Mouse (Mus musculus) kidney, postnatal 0 days (tissue): ENCODE results near the gene Cpne4. TPM values are rescaled to one million over a fixed set of nuclear protein-coding genes. Genes with fewer than 3 reads are reported as not detected.

Source experiments
- ATAC-seq: fragments of 200-750 bp; cut with Nextera tagmentation; replicated peaks from 2 replicates; pipeline ENCODE4 v1.8.0; 2017; ENCODE audit warnings: low read depth, moderate number of reproducible peaks, moderate TSS enrichment, moderate library complexity; ENCODE audit not compliant: low FRiP score
- DNase-seq: peaks from one replicate; pipeline ENCODE4 v3.0.0-alpha.2; 2016; ENCODE audit warnings: low spot score
- H3K27ac ChIP-seq: fragments of 300-500 bp; sonication (generic); 2 replicates; pipeline ENCODE4 v1.5.1; 2014; ENCODE audit warnings: mild to moderate bottlenecking
- H3K27me3 ChIP-seq: fragments of 300-500 bp; sonication (generic); 2 replicates; pipeline ENCODE4 v1.6.1; 2014; ENCODE audit warnings: low read length, mixed read lengths; ENCODE audit not compliant: insufficient read depth
- H3K36me3 ChIP-seq: fragments of 300-500 bp; sonication (generic); 2 replicates; pipeline ENCODE4 v1.6.1; 2014; ENCODE audit warnings: low read length, mixed read lengths; ENCODE audit not compliant: insufficient read depth
- H3K4me1 ChIP-seq: fragments of 300-500 bp; sonication (generic); replicated peaks from 2 replicates; pipeline ENCODE4 v1.6.1; 2014; ENCODE audit warnings: antibody characterized with exemption, low read length, mixed read lengths; ENCODE audit not compliant: insufficient read depth
- H3K4me2 ChIP-seq: fragments of 300-500 bp; sonication (generic); 2 replicates; pipeline ENCODE4 v1.6.1; 2014; ENCODE audit warnings: mild to moderate bottlenecking, low read length, moderate library complexity, mixed read lengths
- H3K4me3 ChIP-seq: fragments of 300-500 bp; sonication (generic); replicated peaks from 2 replicates; pipeline ENCODE4 v1.5.1; 2014; ENCODE audit warnings: low read depth, low read length
- H3K9ac ChIP-seq: fragments of 300-500 bp; sonication (generic); 2 replicates; pipeline ENCODE4 v1.6.1; 2014; ENCODE audit warnings: low read depth, low read length
- H3K9me3 ChIP-seq: fragments of 300-500 bp; sonication (generic); replicated peaks from 2 replicates; pipeline ENCODE4 v1.6.1; 2016; ENCODE audit warnings: low read length, inconsistent platforms, mixed read lengths
- CTCF ChIP-seq: IDR thresholded peaks from 2 replicates; pipeline ENCODE4 v1.5.1; 2016; ENCODE audit warnings: antibody characterized with exemption, low read depth, mild to moderate bottlenecking, moderate library complexity
- WGBS: fragments of 180-500 bp; shearing (Covaris S2); extraction: QIAGEN DNeasy Blood & Tissue Kit; methylation state at CpG from one replicate; pipeline ENCODE4 v1.1.7; 2014; 5-methylcytosine and 5-hydroxymethylcytosine counted together
- polyA plus RNA-seq: library from polyadenylated mRNA; unstranded; fragments of >200 nt; fragmentation: Nextera tagmentation; extraction: Ambion mirVana; gene quantifications from 2 replicates; pipeline ENCODE4 v1.2.1, GENCODE M21; 2015

Cpne4 gene
- 0.21 and 0.34 TPM in 2 replicates for polyA plus RNA-seq

GRCm38 (mm10) chr9:104546986-104547385, at the start of gene Cpne4:
Cpne4 (plus strand) TSS chr9:104547286.
- H3K27me3 ChIP-seq, result no peaks in the 10 kb centered on the region
- ATAC-seq (no peak), DNase-seq (no peak)
- no peaks in the 10 kb centered on the region for H3K4me1 ChIP-seq
- TF ChIP-seq CTCF, result no peak
- no peak within 1 kb of the TSS for H3K4me2 ChIP-seq
- no peak within 1 kb of the TSS for H3K9ac ChIP-seq
- no peaks in the 10 kb centered on the region for H3K9me3 ChIP-seq
- H3K27ac ChIP-seq, result no peak within 1 kb of the TSS
- no peaks in the 10 kb centered on the region for H3K36me3 ChIP-seq
- H3K4me3 ChIP-seq, result no peak within 1 kb of the TSS
- 76% methylated on average over 2 of the region's 2 CpGs for WGBS

DNA sequence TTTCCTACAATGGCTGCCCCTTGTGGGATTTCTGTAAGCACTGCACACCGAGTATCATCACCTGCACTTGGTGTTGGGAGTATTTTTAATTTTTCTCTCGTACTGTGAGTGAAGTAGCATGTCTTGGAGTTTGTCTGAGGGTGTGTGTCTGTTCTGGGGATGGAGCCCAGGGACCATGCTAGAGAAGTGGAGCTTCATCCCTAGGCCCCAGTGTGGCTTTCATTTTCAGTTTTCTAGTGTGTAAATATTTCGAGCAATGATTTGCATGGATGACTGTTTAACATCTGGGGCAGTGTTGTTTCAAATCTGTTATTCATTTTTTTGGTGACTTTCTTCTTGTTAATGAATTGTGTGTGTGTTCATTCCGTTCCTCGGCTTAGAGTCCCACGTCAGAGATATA, 31.9 kb upstream of the Cpne4 start:
- H3K27ac ChIP-seq, result no peak overlapping the region
- no peak overlapping the region for H3K4me2 ChIP-seq
- no peak for TF ChIP-seq CTCF
- no peak overlapping the region for H3K9ac ChIP-seq
- no peaks in the 10 kb centered on the region for H3K9me3 ChIP-seq
- H3K36me3 ChIP-seq, result no peaks in the 10 kb centered on the region
- no peak for ATAC-seq
- H3K27me3 ChIP-seq, result no peaks in the 10 kb centered on the region
- WGBS, result 86% methylated on average over 6 of the region's 6 CpGs
- no peaks in the 10 kb centered on the region for H3K4me1 ChIP-seq
- DNase-seq, result no peak
- no peak overlapping the region for H3K4me3 ChIP-seq

DNA sequence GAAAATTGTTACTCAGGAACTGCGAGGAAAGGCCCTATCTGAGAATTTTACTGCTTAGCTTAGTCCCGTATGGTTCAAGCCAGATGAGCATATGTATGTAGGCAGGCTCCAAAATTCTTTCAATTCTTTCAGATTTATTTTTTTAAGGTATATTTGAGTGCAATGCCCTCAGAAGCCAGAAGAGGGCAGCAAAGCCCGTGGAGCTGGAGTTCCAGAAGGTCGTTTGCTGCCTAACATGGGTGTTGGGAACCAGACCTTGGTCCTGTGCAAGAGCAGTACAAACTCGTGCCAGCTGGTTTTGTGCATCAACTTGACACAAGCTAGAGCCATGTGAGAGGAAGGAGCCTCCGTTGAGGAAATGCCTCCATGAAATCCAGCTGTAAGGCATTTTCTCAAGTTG, 11.6 kb upstream of the Cpne4 start:
- 57% methylated on average over 6 of the region's 6 CpGs for WGBS
- no peaks in the 10 kb centered on the region for H3K27me3 ChIP-seq
- H3K4me2 ChIP-seq, result no peak overlapping the region
- ATAC-seq (no peak), DNase-seq (no peak)
- no peaks in the 10 kb centered on the region for H3K4me1 ChIP-seq
- H3K27ac ChIP-seq, result no peak overlapping the region
- H3K36me3 ChIP-seq, result no peaks in the 10 kb centered on the region
- no peak overlapping the region for H3K4me3 ChIP-seq
- no peak overlapping the region for H3K9ac ChIP-seq
- TF ChIP-seq CTCF, result peak; percentile 37; the same call in 1 of the 2 replicates
- H3K9me3 ChIP-seq, result no peaks in the 10 kb centered on the region

GRCm38 (mm10) chr9:104565815-104566214, 18.7 kb downstream of the Cpne4 start:
- Histone ChIP-seq H3K4me3 (no peak overlapping the region), H3K9ac (no peak overlapping the region), H3K27ac (no peak overlapping the region), H3K4me1 (no peaks in the 10 kb centered on the region), H3K9me3 (no peaks in the 10 kb centered on the region), H3K36me3 (no peaks in the 10 kb centered on the region), H3K27me3 (no peaks in the 10 kb centered on the region; the same call in 1 of the 2 replicates), H3K4me2 (no peak overlapping the region)
- ATAC-seq (no peak), DNase-seq (peak; percentile 11)
- WGBS, result 35% methylated on average over 3 of the region's 3 CpGs
- peak; percentile 35; the same call in 1 of the 2 replicates for TF ChIP-seq CTCF

GRCm38 (mm10) chr9:104566468-104566867, 19.4 kb downstream of the Cpne4 start:
- WGBS, result 70% methylated on average over 5 of the region's 5 CpGs
- DNase-seq (no peak), ATAC-seq (no peak)
- no peaks in the 10 kb centered on the region for H3K9me3 ChIP-seq
- H3K4me3 ChIP-seq, result no peak overlapping the region
- H3K4me1 ChIP-seq, result no peaks in the 10 kb centered on the region
- no peak overlapping the region for H3K9ac ChIP-seq
- no peaks in the 10 kb centered on the region for H3K36me3 ChIP-seq
- H3K4me2 ChIP-seq, result no peak overlapping the region
- no peaks in the 10 kb centered on the region; the same call in 1 of the 2 replicates for H3K27me3 ChIP-seq
- TF ChIP-seq CTCF, result no peak
- H3K27ac ChIP-seq, result no peak overlapping the region

DNA sequence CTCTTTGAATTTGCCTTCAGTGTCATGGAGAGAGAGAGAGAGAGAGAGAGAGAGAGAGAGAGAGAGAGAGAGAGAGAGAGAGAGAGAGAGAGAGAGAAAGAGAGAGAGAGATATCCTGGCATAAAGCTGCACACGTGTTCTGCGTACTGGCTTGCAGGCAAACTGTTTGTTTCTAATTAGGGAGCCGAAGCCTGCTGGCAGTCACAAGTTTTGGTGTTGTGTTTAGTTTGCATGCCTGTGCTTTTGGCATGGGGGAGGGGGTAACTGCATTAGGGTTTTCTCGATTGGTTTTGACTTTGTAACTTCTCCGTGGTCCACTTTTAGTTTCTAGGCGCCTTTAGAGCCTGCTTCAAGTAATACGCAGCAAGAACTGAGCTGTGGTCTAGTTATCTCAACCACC, 20.0 kb downstream of the Cpne4 start:
- no peaks in the 10 kb centered on the region for H3K36me3 ChIP-seq
- H3K9me3 ChIP-seq, result no peaks in the 10 kb centered on the region
- WGBS, result 74% methylated on average over 7 of the region's 7 CpGs
- DNase-seq (no peak), ATAC-seq (no peak)
- H3K9ac ChIP-seq, result no peak overlapping the region
- H3K4me3 ChIP-seq, result no peak overlapping the region
- TF ChIP-seq CTCF, result no peak
- H3K4me2 ChIP-seq, result no peak overlapping the region
- no peak overlapping the region for H3K27ac ChIP-seq
- H3K27me3 ChIP-seq, result no peaks in the 10 kb centered on the region; the same call in 1 of the 2 replicates
- H3K4me1 ChIP-seq, result no peaks in the 10 kb centered on the region

- ATAC-seq (peak; percentile 81), DNase-seq (peak; percentile 89)
- H3K4me2 ChIP-seq, result no peak overlapping the region
- WGBS, result under 1% methylated on average over 25 of the region's 25 CpGs
- H3K4me1 ChIP-seq, result no peaks in the 10 kb centered on the region
- H3K27ac ChIP-seq, result no peak overlapping the region
- H3K27me3 ChIP-seq, result no peaks in the 10 kb centered on the region; the same call in 1 of the 2 replicates
- TF ChIP-seq CTCF, result peak; percentile 86
- no peak overlapping the region for H3K9ac ChIP-seq
- no peaks in the 10 kb centered on the region for H3K36me3 ChIP-seq
- no peak overlapping the region for H3K4me3 ChIP-seq
- no peaks in the 10 kb centered on the region for H3K9me3 ChIP-seq
These were observed 22.5 kb downstream of the Cpne4 start for GRCm38 (mm10) chr9:104569480-104570167.
